26 mouse cellular contexts compared by ENCODE assay signal in the genomic region with DNA sequence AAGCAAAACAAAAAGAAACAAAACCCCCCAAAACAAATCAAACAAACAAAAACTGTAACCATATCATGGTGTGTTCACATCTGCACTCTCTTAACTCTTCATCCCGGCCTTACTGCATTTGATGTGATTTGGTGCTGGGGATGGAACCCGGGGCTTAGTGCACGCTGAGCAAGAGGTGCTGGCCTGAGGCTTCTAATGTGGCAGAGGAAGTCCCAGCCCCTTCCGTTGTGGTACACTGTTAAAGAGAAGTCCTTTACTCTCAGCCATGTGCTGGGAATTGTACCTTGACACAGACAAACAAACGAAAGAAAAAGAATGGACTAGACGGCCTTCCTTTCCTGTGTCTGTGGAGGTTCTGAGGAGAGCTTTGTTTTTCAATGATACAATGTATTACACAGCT. TPM values are rescaled to one million over a fixed set of nuclear protein-coding genes. Genes with fewer than 3 reads are reported as not detected.
A peak's percentile ranks its signal among the peaks of the same experiment; 100 is the strongest.
DNase-seq lines count a peak whose midpoint lies in the region; ATAC-seq and TF ChIP-seq lines count a peak whose summit lies in the region.
"Had no signal": no experiment of that assay in that cellular context is flagged by ENCODE, and none has a peak within 500 bp of the region (broad histone marks: within the 10 kb centered on the region; RNA-seq: fewer than 3 reads in every experiment).

No protein-coding gene starts in this region.

- no peaks in the 10 kb centered on the region for H3K36me3 ChIP-seq in liver, embryonic 15.5 days (replicated peaks)
- H3K36me3 ChIP-seq in megakaryocyte, embryonic 14.5 days (replicated peaks; ENCODE audit: low read length): no peaks in the 10 kb centered on the region
- H3K36me3 ChIP-seq in forebrain, postnatal 0 days (ENCODE audit: insufficient read depth): no peaks in the 10 kb centered on the region
- H3K36me3 ChIP-seq: embryonic facial prominence, embryonic 13.5 days; forebrain, embryonic 12.5 days; heart, embryonic 10.5 days had no signal

- 20% methylated on average over 6 of the region's 6 CpGs for WGBS in liver, embryonic 15.5 days (ENCODE audit: insufficient replicate concordance)
- 83% methylated on average over 6 of the region's 6 CpGs for WGBS in forebrain, postnatal 0 days

- no peak overlapping the region for H3K4me2 ChIP-seq in liver, embryonic 15.5 days
- H3K4me2 ChIP-seq in forebrain, postnatal 0 days (ENCODE audit: low read depth): no peak overlapping the region
- H3K4me2 ChIP-seq: embryonic facial prominence, embryonic 13.5 days; forebrain, embryonic 12.5 days; hindbrain, embryonic 14.5 days had no signal

- H3K27ac ChIP-seq in liver, embryonic 15.5 days (replicated peaks): 0 out of 2 replicates have a peak overlapping the region, but pooled peaks have one; percentile 14
- no peak overlapping the region for H3K27ac ChIP-seq in forebrain, postnatal 0 days (ENCODE audit: low read depth, low read length)
- H3K27ac ChIP-seq: embryonic facial prominence, embryonic 13.5 days; forebrain, embryonic 12.5 days; hindbrain, embryonic 14.5 days had no signal

- no peak for DNase-seq in liver
- DNase-seq in heart, adult 8-10 months (ENCODE audit: low spot score): no peak
- no peak for DNase-seq in forebrain, postnatal 0 days
- DNase-seq in thymus, postnatal 25 days: no peak
- DNase-seq: adrenal gland, postnatal 14 days; cerebellum, adult 11-12 months; cerebellum, adult 9-10 months; cerebellum, postnatal 25 days; gastrocnemius, postnatal 25 days; heart, adult 11 months; heart, postnatal 10 days had no signal

- H3K27me3 ChIP-seq in liver, embryonic 15.5 days: no peaks in the 10 kb centered on the region
- H3K27me3 ChIP-seq in megakaryocyte, embryonic 14.5 days (replicated peaks): peaks cover 6% of the 10 kb centered on the region
- no peaks in the 10 kb centered on the region for H3K27me3 ChIP-seq in forebrain, postnatal 0 days (ENCODE audit: insufficient read depth, low read length)
- H3K27me3 ChIP-seq: CH12.LX; embryonic facial prominence, embryonic 13.5 days had no signal

- H3K4me1 ChIP-seq in liver, embryonic 15.5 days (replicated peaks): peaks cover 23% of the 10 kb centered on the region
- H3K4me1 ChIP-seq in megakaryocyte, embryonic 14.5 days: peaks cover 33% of the 10 kb centered on the region
- no peaks in the 10 kb centered on the region for H3K4me1 ChIP-seq in forebrain, postnatal 0 days (ENCODE audit: insufficient read depth)

- no peaks in the 10 kb centered on the region for H3K9me3 ChIP-seq in liver, embryonic 15.5 days (replicated peaks)
- H3K9me3 ChIP-seq in megakaryocyte, embryonic 14.5 days: no peaks in the 10 kb centered on the region
- H3K9me3 ChIP-seq in forebrain, postnatal 0 days (ENCODE audit: low read length): no peaks in the 10 kb centered on the region
- H3K9me3 ChIP-seq: embryonic facial prominence, embryonic 13.5 days; forebrain, embryonic 12.5 days; heart, embryonic 10.5 days had no signal

- no peak overlapping the region for H3K9ac ChIP-seq in liver, embryonic 15.5 days
- no peak overlapping the region for H3K9ac ChIP-seq in forebrain, postnatal 0 days
- H3K9ac ChIP-seq: embryonic facial prominence, embryonic 13.5 days; forebrain, embryonic 12.5 days; hindbrain, embryonic 14.5 days had no signal

- ATAC-seq in liver, embryonic 15.5 days (ENCODE audit: insufficient read depth): no peak
- ATAC-seq in common myeloid progenitor, adult 5-6 weeks (replicated peaks; ENCODE audit: low read depth, poor library complexity, severe bottlenecking): 0 out of 2 replicates have a peak, but pooled peaks have one; percentile 28
- no peak for ATAC-seq in forebrain, postnatal 0 days
- ATAC-seq: activated CD4-positive, CD25-positive, alpha-beta regulatory T cell, adult 4 months; forebrain, embryonic 16.5 days; Patski had no signal

- TF ChIP-seq CTCF in forebrain, postnatal 0 days (IDR thresholded peaks at IDR 0.05; ENCODE audit: low read depth): no peak

- no peak overlapping the region for H3K4me3 ChIP-seq in liver, embryonic 15.5 days (replicated peaks)
- H3K4me3 ChIP-seq in megakaryocyte, embryonic 14.5 days (replicated peaks): peak overlapping the region; percentile 59
- H3K4me3 ChIP-seq in forebrain, postnatal 0 days (ENCODE audit: low read depth, low read length): no peak overlapping the region
- H3K4me3 ChIP-seq: embryonic facial prominence, embryonic 13.5 days; forebrain, embryonic 12.5 days; heart, embryonic 10.5 days had no signal

RNA-seq across cellular contexts. Expression of a gene that starts 7.0 kb away (rescaled TPM):
- 0.07 and 0.08 TPM in 2 replicates for polyA plus RNA-seq in liver, embryonic 15.5 days (2015; fragmentation: Nextera tagmentation; extraction: Ambion mirVana)
- total RNA-seq in common myeloid progenitor, adult 5-6 weeks (2017): 1.0 and 1.6 TPM in 2 replicates
- not detected in 2 replicates for polyA plus RNA-seq in megakaryocyte, embryonic 14.5 days (2012; ENCODE audit: insufficient read depth, low replicate concordance)
- under 1 TPM in 1 of 4 experiments, not detected in 3; 0.06 TPM for total RNA-seq in heart, adult 8-10 months (2022)
- total RNA-seq in forebrain, postnatal 0 days (2014; rRNA removed): 3.3 and 4.1 TPM in 2 replicates
- 1.8 and 2.1 TPM in 2 replicates for polyA plus RNA-seq in forebrain, postnatal 0 days (2015; fragmentation: Nextera tagmentation; extraction: Ambion mirVana)
- total RNA-seq: adrenal gland, adult 18-20 months; adrenal gland, postnatal 14 days; gastrocnemius, adult 18-20 months; gastrocnemius, postnatal 25 days had no signal

RNA-seq across cellular contexts. Expression of a gene that starts 21.5 kb away (rescaled TPM):
- polyA plus RNA-seq in liver, embryonic 15.5 days (2015; fragmentation: Nextera tagmentation; extraction: Ambion mirVana): 0.25 and 0.26 TPM in 2 replicates
- not detected in 2 replicates for total RNA-seq in common myeloid progenitor, adult 5-6 weeks (2017)
- polyA plus RNA-seq in megakaryocyte, embryonic 14.5 days (2012; ENCODE audit: insufficient read depth, low replicate concordance): not detected in 2 replicates
- total RNA-seq in heart, adult 8-10 months (2022): under 1 TPM in 2 of 4 experiments, not detected in 2; 0.26 to 0.31 TPM
- total RNA-seq in forebrain, postnatal 0 days (2014; rRNA removed): not detected in 2 replicates
- polyA plus RNA-seq in forebrain, postnatal 0 days (2015; fragmentation: Nextera tagmentation; extraction: Ambion mirVana): not detected in 2 replicates
- total RNA-seq: adrenal gland, adult 18-20 months; CH12.LX; gastrocnemius, adult 18-20 months; gastrocnemius, postnatal 25 days; heart, postnatal 10 days; hematopoietic stem cell, adult 5-6 weeks had no signal
- polyA plus RNA-seq: embryonic facial prominence, embryonic 13.5 days; forebrain, embryonic 12.5 days; forebrain, embryonic 16.5 days; heart, embryonic 14.5 days; hindbrain, embryonic 14.5 days; Patski had no signal

RNA-seq across cellular contexts. Expression of a gene that starts 29.7 kb away (rescaled TPM):
- polyA plus RNA-seq in liver, embryonic 15.5 days (2015; fragmentation: Nextera tagmentation; extraction: Ambion mirVana): 74.6 and 80.9 TPM in 2 replicates
- total RNA-seq in common myeloid progenitor, adult 5-6 weeks (2017): 73.9 and 83.7 TPM in 2 replicates
- polyA plus RNA-seq in megakaryocyte, embryonic 14.5 days (2012; ENCODE audit: insufficient read depth, low replicate concordance): 27.8 and 60.1 TPM in 2 replicates
- 10 to 100 TPM; 33.5 to 58.8 (median 54.0) TPM for total RNA-seq in heart, adult 8-10 months (2022)
- 69.2 and 77.3 TPM in 2 replicates for total RNA-seq in forebrain, postnatal 0 days (2014; rRNA removed)
- 63.4 and 72.9 TPM in 2 replicates for polyA plus RNA-seq in forebrain, postnatal 0 days (2015; fragmentation: Nextera tagmentation; extraction: Ambion mirVana)
